In genomic region chr5:38307255-38308101, GRCm38 (mm10) we compare ENCODE assay signal across 8 mouse cellular contexts. TPM values are rescaled to one million over a fixed set of nuclear protein-coding genes. Genes with fewer than 3 reads are reported as not detected.
DNase-seq lines count a peak whose midpoint lies in the region; ATAC-seq and TF ChIP-seq lines count a peak whose summit lies in the region.

No protein-coding gene starts in this region.

- H3K4me3 ChIP-seq in MEL (ENCODE audit: control insufficient read depth in 1 of 2, insufficient read depth in 1 of 2, low read depth in 2 of 2, low read length in 2 of 2), result peak overlapping the region; percentile 29 to 31; a peak in 3 of 4 replicates
- peak overlapping the region; percentile 56 for H3K4me3 ChIP-seq in cerebellum, adult 2 months (replicated peaks; ENCODE audit: insufficient read depth, low read depth, low read length)
- peak overlapping the region; percentile 35 for H3K4me3 ChIP-seq in forebrain, postnatal 0 days (ENCODE audit: low read depth, low read length)
- H3K4me3 ChIP-seq in lung, embryonic 16.5 days (ENCODE audit: low read length), result peak overlapping the region; percentile 48

- TF ChIP-seq EP300 in MEL (IDR thresholded peaks at IDR 0.05; ENCODE audit: low read depth in 1 of 2, low read length in 2 of 2), result no peak

- TF ChIP-seq CTCF in MEL (IDR thresholded peaks at IDR 0.05 in 2 of 3, conservative IDR thresholded peaks at IDR 0.05 in 1 of 3; ENCODE audit: control insufficient read depth in 1 of 3, insufficient read depth in 1 of 3, low read depth in 2 of 3, low read length in 3 of 3, poor library complexity in 1 of 3, severe bottlenecking in 1 of 3), result peak; percentile 80 to 99 (median 99)
- peak; percentile 87 for TF ChIP-seq CTCF in cerebellum, adult 2 months (IDR thresholded peaks at IDR 0.05; ENCODE audit: borderline replicate concordance, insufficient read depth, low read depth, low read length)
- TF ChIP-seq CTCF in forebrain, postnatal 0 days (IDR thresholded peaks at IDR 0.05; ENCODE audit: low read depth), result peak; percentile 99

- H3K36me3 ChIP-seq in MEL (ENCODE audit: control insufficient read depth in 1 of 2, insufficient read depth in 2 of 2, low read length in 2 of 2), result no peaks in the 10 kb centered on the region
- H3K36me3 ChIP-seq in forebrain, postnatal 0 days (ENCODE audit: insufficient read depth), result no peaks in the 10 kb centered on the region
- H3K36me3 ChIP-seq in lung, embryonic 16.5 days (ENCODE audit: control insufficient read depth, insufficient read depth, low read length), result no peaks in the 10 kb centered on the region

- H3K4me2 ChIP-seq in forebrain, postnatal 0 days (ENCODE audit: low read depth), result peak overlapping the region; percentile 57
- peak overlapping the region; percentile 71 for H3K4me2 ChIP-seq in lung, embryonic 16.5 days (ENCODE audit: low read depth, low read length)

- no peaks in the 10 kb centered on the region; a peak in 1 of 4 replicates for H3K4me1 ChIP-seq in MEL (ENCODE audit: control insufficient read depth in 1 of 2, insufficient read depth in 2 of 2, low read length in 2 of 2)
- H3K4me1 ChIP-seq in cerebellum, adult 2 months (ENCODE audit: control insufficient read depth, insufficient read depth, low read length), result no peaks in the 10 kb centered on the region
- H3K4me1 ChIP-seq in forebrain, postnatal 0 days (ENCODE audit: insufficient read depth), result no peaks in the 10 kb centered on the region
- 0 out of 2 replicates have a peak, but pooled peaks cover 2% of the 10 kb centered on the region for H3K4me1 ChIP-seq in lung, embryonic 16.5 days (replicated peaks; ENCODE audit: control insufficient read depth, insufficient read depth, low read length)

- TF ChIP-seq RAD21 in MEL (IDR thresholded peaks at IDR 0.05; ENCODE audit: low read depth, low read length), result peak; percentile 89

- WGBS in cerebellum, adult 2 months, result 9% methylated on average over 26 of the region's 26 CpGs
- WGBS in forebrain, postnatal 0 days, result 9% methylated on average over 26 of the region's 26 CpGs
- WGBS in lung, embryonic 16.5 days, result 9% methylated on average over 26 of the region's 26 CpGs

- no peaks in the 10 kb centered on the region for H3K9me3 ChIP-seq in MEL (replicated peaks; ENCODE audit: insufficient read depth, low read length)
- H3K9me3 ChIP-seq in forebrain, postnatal 0 days (ENCODE audit: low read length), result no peaks in the 10 kb centered on the region
- no peaks in the 10 kb centered on the region for H3K9me3 ChIP-seq in lung, embryonic 16.5 days (ENCODE audit: control insufficient read depth, low read length)

- H3K27me3 ChIP-seq in MEL (ENCODE audit: control insufficient read depth in 1 of 2, insufficient read depth in 2 of 2, low read length in 2 of 2), result peaks cover 1 to 3% of the 10 kb centered on the region in 2 experiments; a peak in 2 of 4 replicates
- H3K27me3 ChIP-seq in cerebellum, adult 2 months (ENCODE audit: control insufficient read depth, insufficient read depth, low read length), result no peaks in the 10 kb centered on the region
- H3K27me3 ChIP-seq in forebrain, postnatal 0 days (ENCODE audit: insufficient read depth, low read length), result no peaks in the 10 kb centered on the region
- H3K27me3 ChIP-seq in lung, embryonic 16.5 days (ENCODE audit: control insufficient read depth, insufficient read depth, low read depth, low read length), result peaks cover 4% of the 10 kb centered on the region

- peak; percentile 94 for ATAC-seq in forebrain, postnatal 0 days
- peak; percentile 86 to 90 for ATAC-seq in hematopoietic stem cell, adult 5-6 weeks (replicated peaks in 1 of 2; ENCODE audit: insufficient read depth in 1 of 2, low FRiP score in 2 of 2, low TSS enrichment in 1 of 2, low read depth in 1 of 2, poor library complexity in 2 of 2, severe bottlenecking in 2 of 2)
- ATAC-seq in lung, embryonic 16.5 days (ENCODE audit: low read depth), result peak; percentile 73

- no peaks in the 10 kb centered on the region for H3K79me2 ChIP-seq in MEL (ENCODE audit: control insufficient read depth, insufficient read depth, low read length, poor library complexity)

- peak overlapping the region; percentile 2; the same call in 1 of the 2 replicates for H3K9ac ChIP-seq in MEL (ENCODE audit: control insufficient read depth, low read depth, low read length, poor library complexity, severe bottlenecking)
- H3K9ac ChIP-seq in forebrain, postnatal 0 days, result no peak overlapping the region
- no peak overlapping the region for H3K9ac ChIP-seq in lung, embryonic 16.5 days (ENCODE audit: low read length)

- H3K27ac ChIP-seq in MEL (ENCODE audit: control insufficient read depth, low read depth, low read length), result no peak overlapping the region
- no peak overlapping the region for H3K27ac ChIP-seq in cerebellum, adult 2 months (ENCODE audit: insufficient read depth, low read length)
- H3K27ac ChIP-seq in forebrain, postnatal 0 days (ENCODE audit: low read depth, low read length), result no peak overlapping the region
- no peak overlapping the region for H3K27ac ChIP-seq in lung, embryonic 16.5 days (ENCODE audit: low read length)

- no peak for TF ChIP-seq POLR2A in MEL (IDR thresholded peaks at IDR 0.05; ENCODE audit: control insufficient read depth in 1 of 2, insufficient read depth in 1 of 2, low read depth in 1 of 2, low read length in 2 of 2, poor library complexity in 1 of 2)
- no peak for TF ChIP-seq POLR2A in cerebellum, adult 2 months (IDR thresholded peaks at IDR 0.05; ENCODE audit: borderline replicate concordance, insufficient read depth, low read length)

- DNase-seq in MEL (ENCODE audit: low read depth, low spot score), result peak; percentile 93
- peak; percentile 85 to 94 for DNase-seq in cerebellum, adult 2 months
- peak; percentile 95 for DNase-seq in forebrain, postnatal 0 days
- DNase-seq in layer of hippocampus, adult 9-10 months (ENCODE audit: low spot score), result peak; percentile 89
- DNase-seq in ovary, postnatal 14 days (ENCODE audit: low spot score), result peak; percentile 82
- DNase-seq in thymus, postnatal 14 days, result peak; percentile 86

TF ChIP-seq in MEL, 35 proteins besides CTCF, POLR2A, EP300 and RAD21 (continues in another document):
- TF ChIP-seq USF2 (IDR thresholded peaks at IDR 0.05; ENCODE audit: borderline replicate concordance in 1 of 2, insufficient read depth in 1 of 2, low read depth in 1 of 2, low read length in 2 of 2), result no peak
- peak; percentile 85 for TF ChIP-seq ZC3H11A (IDR thresholded peaks at IDR 0.05; ENCODE audit: low read depth, low read length)
- TF ChIP-seq POLR2AphosphoS5 (IDR thresholded peaks at IDR 0.05; ENCODE audit: borderline replicate concordance, low read depth, low read length), result no peak
- TF ChIP-seq CHD2 (IDR thresholded peaks at IDR 0.05; ENCODE audit: low read length), result no peak
- TF ChIP-seq MYC (IDR thresholded peaks at IDR 0.05; ENCODE audit: low read depth, low read length), result no peak
- TF ChIP-seq HCFC1 (IDR thresholded peaks at IDR 0.05; ENCODE audit: low read depth, low read length), result no peak
- TF ChIP-seq KAT2A (conservative IDR thresholded peaks at IDR 0.05; ENCODE audit: low read depth, low read length), result no peak
- TF ChIP-seq BHLHE40 (IDR thresholded peaks at IDR 0.05; ENCODE audit: borderline replicate concordance, low read depth, low read length), result no peak
- no peak for TF ChIP-seq RCOR1 (IDR thresholded peaks at IDR 0.05; ENCODE audit: low read depth, low read length)
- TF ChIP-seq GATA1 (IDR thresholded peaks at IDR 0.05; ENCODE audit: low read depth, low read length), result no peak
- no peak for TF ChIP-seq POLR2AphosphoS2 (IDR thresholded peaks at IDR 0.05; ENCODE audit: low read length)
- peak; percentile 74 for TF ChIP-seq SMC3 (IDR thresholded peaks at IDR 0.05; ENCODE audit: low read depth, low read length)
- TF ChIP-seq NRF1 (IDR thresholded peaks at IDR 0.05; ENCODE audit: insufficient read depth, low read depth, low read length, poor library complexity, severe bottlenecking), result no peak
- no peak for TF ChIP-seq MAFK (IDR thresholded peaks at IDR 0.05; ENCODE audit: borderline replicate concordance, low read depth, low read length)
- no peak for TF ChIP-seq TCF12 (IDR thresholded peaks at IDR 0.05; ENCODE audit: low read depth, low read length)
- no peak for TF ChIP-seq GABPA (IDR thresholded peaks at IDR 0.05; ENCODE audit: low read depth, low read length)
- TF ChIP-seq JUND (IDR thresholded peaks at IDR 0.05; ENCODE audit: low read depth, low read length), result no peak
- peak; percentile 22; the same call in 1 of the 2 replicates for TF ChIP-seq MAX (IDR thresholded peaks at IDR 0.05; ENCODE audit: low read length)

RNA-seq across cellular contexts. Expression of gene Drd5, which starts 11.7 kb away (rescaled TPM):
- not detected in 2 replicates for total RNA-seq in MEL (2012; rRNA removed)
- not detected for polyA plus RNA-seq in MEL (2012; ENCODE audit: insufficient read depth in 1 of 2, insufficient read length in 2 of 2, low read depth in 1 of 2, low replicate concordance in 2 of 2, missing spikeins in 1 of 2)
- polyA plus RNA-seq in cerebellum, adult 2 months (2012; rRNA removed), result 1.7 and 1.8 TPM in 2 replicates
- 0.69 and 2.9 TPM in 2 replicates for total RNA-seq in forebrain, postnatal 0 days (2014; rRNA removed)
- polyA plus RNA-seq in forebrain, postnatal 0 days (2015; fragmentation: Nextera tagmentation; extraction: Ambion mirVana), result 0.74 and 1.3 TPM in 2 replicates
- not detected in 2 replicates for total RNA-seq in hematopoietic stem cell, adult 5-6 weeks (2017)
- polyA plus RNA-seq in lung, embryonic 16.5 days (2015; fragmentation: Nextera tagmentation; extraction: Ambion mirVana), result not detected in 2 replicates

RNA-seq across cellular contexts. Expression of gene Otop1, which starts 31.7 kb away (rescaled TPM):
- total RNA-seq in MEL (2012; rRNA removed), result 0.08 TPM in 1 of 2 replicates, not detected in the other
- not detected for polyA plus RNA-seq in MEL (2012; ENCODE audit: insufficient read depth in 1 of 2, insufficient read length in 2 of 2, low read depth in 1 of 2, low replicate concordance in 2 of 2, missing spikeins in 1 of 2)
- 0.03 and 0.06 TPM in 2 replicates for polyA plus RNA-seq in cerebellum, adult 2 months (2012; rRNA removed)
- not detected in 2 replicates for total RNA-seq in forebrain, postnatal 0 days (2014; rRNA removed)
- not detected in 2 replicates for polyA plus RNA-seq in forebrain, postnatal 0 days (2015; fragmentation: Nextera tagmentation; extraction: Ambion mirVana)
- not detected in 2 replicates for total RNA-seq in hematopoietic stem cell, adult 5-6 weeks (2017)
- not detected in 2 replicates for polyA plus RNA-seq in lung, embryonic 16.5 days (2015; fragmentation: Nextera tagmentation; extraction: Ambion mirVana)

RNA-seq across cellular contexts. Expression of gene Tmem128, which starts 47.5 kb away (rescaled TPM):
- total RNA-seq in MEL (2012; rRNA removed), result 76.4 and 78.9 TPM in 2 replicates
- 10 to 100 TPM in 1 of 2 experiments, not detected in 1; 55.9 TPM for polyA plus RNA-seq in MEL (2012; ENCODE audit: insufficient read depth in 1 of 2, insufficient read length in 2 of 2, low read depth in 1 of 2, low replicate concordance in 2 of 2, missing spikeins in 1 of 2)
- 56.0 and 57.8 TPM in 2 replicates for polyA plus RNA-seq in cerebellum, adult 2 months (2012; rRNA removed)
- 96.9 and 99.0 TPM in 2 replicates for total RNA-seq in forebrain, postnatal 0 days (2014; rRNA removed)
- 105 and 106 TPM in 2 replicates for polyA plus RNA-seq in forebrain, postnatal 0 days (2015; fragmentation: Nextera tagmentation; extraction: Ambion mirVana)
- 28.4 and 40.1 TPM in 2 replicates for total RNA-seq in hematopoietic stem cell, adult 5-6 weeks (2017)
- polyA plus RNA-seq in lung, embryonic 16.5 days (2015; fragmentation: Nextera tagmentation; extraction: Ambion mirVana), result 80.8 and 82.0 TPM in 2 replicates
